In the genomic region with DNA sequence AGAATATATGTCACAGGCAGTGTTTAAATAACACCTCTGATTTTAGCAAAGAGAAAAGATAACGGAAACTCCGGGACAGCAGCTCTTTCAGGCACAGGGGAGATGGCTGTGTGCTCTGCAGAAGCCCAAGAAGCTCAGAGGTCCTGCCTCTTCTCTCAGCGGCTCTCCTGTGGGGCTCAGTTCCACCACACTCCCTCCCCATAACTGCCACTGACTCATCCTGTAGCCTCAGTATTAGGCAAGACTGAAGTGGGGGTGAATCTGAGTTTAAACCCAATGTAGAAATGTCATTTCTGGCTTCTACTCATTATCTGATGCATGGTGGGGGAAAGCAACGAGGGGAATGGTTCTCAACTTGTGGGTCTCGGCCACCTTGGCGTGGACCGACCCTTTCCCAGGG, we compare ENCODE assay signal across 26 mouse cellular contexts.
A peak's percentile ranks its signal among the peaks of the same experiment; 100 is the strongest.
DNase-seq lines count a peak whose midpoint lies in the region; ATAC-seq and TF ChIP-seq lines count a peak whose summit lies in the region.
"Had no signal": no experiment of that assay in that cellular context is flagged by ENCODE, and none has a peak within 500 bp of the region (broad histone marks: within the 10 kb centered on the region; RNA-seq: fewer than 3 reads in every experiment).

No protein-coding gene starts in this region.

- intact Hi-C loops in gastrocnemius, adult 2 months (cut with DNase I): no loop called here

- POLR2A ChIA-PET in Patski (lab: Charles Lee): no interaction called here

- no peaks in the 10 kb centered on the region for H3K4me1 ChIP-seq in heart, embryonic 11.5 days (ENCODE audit: control insufficient read depth, insufficient read depth, low read length)
- H3K4me1 ChIP-seq: forebrain, embryonic 15.5 days; liver, embryonic 15.5 days had no signal

- no peak overlapping the region for H3K4me2 ChIP-seq in heart, embryonic 11.5 days
- H3K4me2 ChIP-seq: forebrain, embryonic 15.5 days; heart, embryonic 15.5 days; kidney, embryonic 15.5 days; liver, embryonic 15.5 days; lung, embryonic 14.5 days; midbrain, embryonic 11.5 days had no signal

- ATAC-seq in Patski: peak; percentile 54
- ATAC-seq in heart, embryonic 11.5 days (replicated peaks; ENCODE audit: insufficient number of reproducible peaks, low FRiP score, low TSS enrichment): no peak
- ATAC-seq: forebrain, embryonic 15.5 days; hindbrain, embryonic 16.5 days; midbrain, embryonic 16.5 days had no signal

- H3K9me3 ChIP-seq in heart, embryonic 11.5 days (replicated peaks; ENCODE audit: control insufficient read depth, low read length): no peaks in the 10 kb centered on the region
- H3K9me3 ChIP-seq: forebrain, embryonic 15.5 days; G1E; heart, embryonic 15.5 days; kidney, embryonic 15.5 days; liver, embryonic 15.5 days had no signal

- peak; percentile 29 for DNase-seq in gastrocnemius, adult 2 months
- DNase-seq in gastrocnemius, postnatal 4 days (ENCODE audit: low spot score in 2 of 2): no peak
- DNase-seq in 416B (ENCODE audit: low read depth) (peak; percentile 66), Patski (ENCODE audit: low read depth, low spot score) (peak; percentile 27)
- DNase-seq in skeletal muscle tissue, adult 2 months (ENCODE audit: low read depth, low spot score): peak; percentile 34
- no peak for DNase-seq in thymus, adult 18-20 months
- DNase-seq: adrenal gland, postnatal 10 days; cerebellum, adult 11 months; cerebellum, adult 9-10 months; cerebellum, postnatal 36 days; kidney, adult 18-20 months; kidney, postnatal 36 days; liver; lung, embryonic 14.5 days; right cerebral cortex, postnatal 25 days; spleen, adult 18-20 months; thymus, postnatal 4 days had no signal

- H3K9ac ChIP-seq in heart, embryonic 11.5 days (ENCODE audit: low read depth, low read length): no peak overlapping the region
- H3K9ac ChIP-seq: forebrain, embryonic 15.5 days; heart, embryonic 15.5 days; kidney, embryonic 15.5 days; liver, embryonic 15.5 days; lung, embryonic 14.5 days had no signal

- in situ Hi-C loops in Patski (cut with MboI; ENCODE audit: low pct_unique_long_range_greater_than_20kb): no loop called here

- peaks cover 13% of the 10 kb centered on the region for H3K27me3 ChIP-seq in Patski
- no peaks in the 10 kb centered on the region for H3K27me3 ChIP-seq in heart, embryonic 11.5 days (ENCODE audit: control insufficient read depth, insufficient read depth, low read length)
- H3K27me3 ChIP-seq: forebrain, embryonic 15.5 days; heart, embryonic 15.5 days; kidney, embryonic 15.5 days; liver, embryonic 15.5 days had no signal

- WGBS in heart, embryonic 11.5 days (ENCODE audit: insufficient replicate concordance): 75% methylated on average over 7 of the region's 7 CpGs

- no peak overlapping the region for H3K27ac ChIP-seq in gastrocnemius, adult 2 months
- H3K27ac ChIP-seq in heart, embryonic 11.5 days (ENCODE audit: low read depth, low read length): no peak overlapping the region
- H3K27ac ChIP-seq: forebrain, embryonic 15.5 days; heart, embryonic 15.5 days; kidney, embryonic 15.5 days; liver, embryonic 15.5 days had no signal

- H3K36me3 ChIP-seq in heart, embryonic 11.5 days (ENCODE audit: control insufficient read depth, insufficient read depth, low read length): no peaks in the 10 kb centered on the region
- H3K36me3 ChIP-seq: forebrain, embryonic 15.5 days; G1E; heart, embryonic 15.5 days; kidney, embryonic 15.5 days; liver, embryonic 15.5 days had no signal

- TF ChIP-seq CTCF in gastrocnemius, adult 2 months (IDR thresholded peaks at IDR 0.05): no peak
- no peak for TF ChIP-seq CTCF in Patski (IDR thresholded peaks at IDR 0.05)

- H3K4me3 ChIP-seq in gastrocnemius, adult 2 months: no peak overlapping the region
- H3K4me3 ChIP-seq in heart, embryonic 11.5 days (ENCODE audit: low read depth, low read length): no peak overlapping the region
- H3K4me3 ChIP-seq: forebrain, embryonic 15.5 days; heart, embryonic 15.5 days; kidney, embryonic 15.5 days; liver, embryonic 15.5 days had no signal

- CTCF ChIA-PET in Patski (lab: Charles Lee): interaction anchor here (0.9 kb wide), 1 partner anchor 20 kb away, joined by 3 read pairs; no protein-coding TSS in a partner anchor

Comparison
In these comparisons a context has a peak if more than half of its experiments do, and no peak if none do; other contexts are left out.
1. DNase-seq: peak in gastrocnemius, adult 2 months (single experiment), 416B (single experiment), Patski (single experiment) and skeletal muscle tissue, adult 2 months (single experiment); none in gastrocnemius, postnatal 4 days (0 of 2) and thymus, adult 18-20 months (0 of 2).